Mouse (Mus musculus) splenic B cell, adult 2 months (primary cell): ENCODE data around the gene Tsnaxip1.

Experiments used
- DNase-seq: peaks from one replicate; pipeline ENCODE4 v3.0.0-alpha.2; 2011; ENCODE audit warnings: low read depth, low spot score
- H3K27me3 ChIP-seq: 2 replicates; pipeline ENCODE4 v1.6.1; 2012; ENCODE audit warnings: mild to moderate bottlenecking, low read length, moderate library complexity, mixed read lengths; ENCODE audit not compliant: control insufficient read depth, poor library complexity, insufficient read depth, severe bottlenecking
- H3K36me3 ChIP-seq: 2 replicates; pipeline ENCODE4 v1.6.1; 2012; ENCODE audit warnings: mild to moderate bottlenecking, low read length, moderate library complexity, mixed read lengths; ENCODE audit not compliant: control insufficient read depth, poor library complexity, insufficient read depth, severe bottlenecking

The Tsnaxip1 gene

GRCm38 (mm10) chr8:105826861-105827848 is at the start of gene Tsnaxip1, which contains the start of gene Ranbp10:
Gene Tsnaxip1, plus strand, starts transcription at chr8:105827731.
Gene Ranbp10, minus strand, starts transcription at chr8:105827350.
- peak; percentile 99 for DNase-seq
- Histone ChIP-seq H3K27me3 (no peaks in the 10 kb centered on the region), H3K36me3 (peaks cover 3% of the 10 kb centered on the region; the same call in 1 of the 2 replicates)

- peaks cover 3% of the 10 kb centered on the region for H3K36me3 ChIP-seq
- H3K27me3 ChIP-seq, result no peaks in the 10 kb centered on the region
- DNase-seq, result no peak
Measured at GRCm38 (mm10) chr8:105777833-105778232, 49.7 kb upstream of the Tsnaxip1 start.

GRCm38 (mm10) chr8:105780298-105780697 is 47.2 kb upstream of the Tsnaxip1 start:
- no peak for DNase-seq
- peaks cover 2% of the 10 kb centered on the region; the same call in 1 of the 2 replicates for H3K36me3 ChIP-seq
- H3K27me3 ChIP-seq, result no peaks in the 10 kb centered on the region

GRCm38 (mm10) chr8:105788241-105788640 is 39.3 kb upstream of the Tsnaxip1 start:
- DNase-seq, result peak; percentile 82
- no peaks in the 10 kb centered on the region for H3K36me3 ChIP-seq
- H3K27me3 ChIP-seq, result no peaks in the 10 kb centered on the region

- Histone ChIP-seq H3K27me3 (no peaks in the 10 kb centered on the region), H3K36me3 (no peaks in the 10 kb centered on the region)
- DNase-seq, result peak; percentile 30
Measured at GRCm38 (mm10) chr8:105788927-105789326, 38.6 kb upstream of the Tsnaxip1 start.

- H3K27me3 ChIP-seq, result no peaks in the 10 kb centered on the region
- DNase-seq, result no peak
- H3K36me3 ChIP-seq, result no peaks in the 10 kb centered on the region
Measured at GRCm38 (mm10) chr8:105789626-105790025, 37.9 kb upstream of the Tsnaxip1 start.

GRCm38 (mm10) chr8:105793331-105793730 is 34.2 kb upstream of the Tsnaxip1 start:
- no peak for DNase-seq
- Histone ChIP-seq H3K36me3 (no peaks in the 10 kb centered on the region), H3K27me3 (no peaks in the 10 kb centered on the region)

- DNase-seq, result no peak
- Histone ChIP-seq H3K27me3 (no peaks in the 10 kb centered on the region), H3K36me3 (no peaks in the 10 kb centered on the region)
Measured at GRCm38 (mm10) chr8:105794009-105794598, 33.4 kb upstream of the Tsnaxip1 start.

- Histone ChIP-seq H3K27me3 (no peaks in the 10 kb centered on the region), H3K36me3 (no peaks in the 10 kb centered on the region)
- DNase-seq, result no peak
Measured at GRCm38 (mm10) chr8:105795785-105796184, 31.7 kb upstream of the Tsnaxip1 start.

GRCm38 (mm10) chr8:105798408-105798807 is 29.1 kb upstream of the Tsnaxip1 start:
- no peaks in the 10 kb centered on the region for H3K27me3 ChIP-seq
- no peak for DNase-seq
- no peaks in the 10 kb centered on the region for H3K36me3 ChIP-seq

GRCm38 (mm10) chr8:105799091-105799812 is 28.3 kb upstream of the Tsnaxip1 start:
- H3K27me3 ChIP-seq, result no peaks in the 10 kb centered on the region
- no peak for DNase-seq
- H3K36me3 ChIP-seq, result no peaks in the 10 kb centered on the region

GRCm38 (mm10) chr8:105801153-105801904 is 26.2 kb upstream of the Tsnaxip1 start:
- no peaks in the 10 kb centered on the region for H3K27me3 ChIP-seq
- DNase-seq, result no peak

GRCm38 (mm10) chr8:105804797-105805196 is 22.7 kb upstream of the Tsnaxip1 start:
- Histone ChIP-seq H3K27me3 (no peaks in the 10 kb centered on the region), H3K36me3 (0 out of 2 replicates have a peak, but pooled peaks cover 4% of the 10 kb centered on the region)
- no peak for DNase-seq

More at GRCm38 (mm10) chr8:105801153-105801904, 26.2 kb upstream of the Tsnaxip1 start:
- H3K36me3 ChIP-seq, result 0 out of 2 replicates have a peak, but pooled peaks cover 4% of the 10 kb centered on the region

- no peak for DNase-seq
- Histone ChIP-seq H3K27me3 (no peaks in the 10 kb centered on the region), H3K36me3 (0 out of 2 replicates have a peak, but pooled peaks cover 4% of the 10 kb centered on the region)
Measured at GRCm38 (mm10) chr8:105805346-105805745, 22.2 kb upstream of the Tsnaxip1 start.
